Mouse (Mus musculus) MEL (cell line): ENCODE measurements around the gene Prss41. TPM values are rescaled to one million over a fixed set of nuclear protein-coding genes. Genes with fewer than 3 reads are reported as not detected.

Experiments
- DNase-seq: peaks from one replicate; pipeline ENCODE4 v3.0.0; 2011; ENCODE audit warnings: low read depth, low spot score
- H3K27ac ChIP-seq: 2 replicates; pipeline ENCODE4 v1.5.1; 2012; ENCODE audit warnings: low read depth, mild to moderate bottlenecking, control low read depth, low read length, moderate library complexity; ENCODE audit not compliant: control insufficient read depth
- H3K27me3 ChIP-seq, 2 experiments: fragments of 150-350 bp in 1 of 2; sonication (generic) in 1 of 2; 2 replicates each; pipeline ENCODE4 v1.6.1; 2012; ENCODE audit warnings: low read length in 2 of 2, mild to moderate bottlenecking in 2 of 2, improper control_type of control experiment in 1 of 2, moderate library complexity in 1 of 2; ENCODE audit not compliant: insufficient read depth in 2 of 2, control insufficient read depth in 1 of 2
- H3K36me3 ChIP-seq, 2 experiments: 2 replicates each; pipeline ENCODE4 v1.6.1; 2012 to 2014; ENCODE audit warnings: low read length in 2 of 2, improper control_type of control experiment in 1 of 2, inconsistent platforms in 1 of 2, mild to moderate bottlenecking in 1 of 2; ENCODE audit not compliant: insufficient read depth in 2 of 2, control insufficient read depth in 1 of 2
- H3K4me1 ChIP-seq, 2 experiments: fragments of 150-350 bp in 1 of 2; sonication (generic) in 1 of 2; 2 replicates each; pipeline ENCODE4 v1.6.1; 2012; ENCODE audit warnings: low read length in 2 of 2, improper control_type of control experiment in 1 of 2, mild to moderate bottlenecking in 1 of 2; ENCODE audit not compliant: insufficient read depth in 2 of 2, control insufficient read depth in 1 of 2
- H3K4me3 ChIP-seq, 2 experiments: fragments of 150-350 bp in 1 of 2; sonication (generic) in 1 of 2; 2 replicates each; pipeline ENCODE4 v1.5.1; 2012; ENCODE audit warnings: low read depth in 2 of 2, low read length in 2 of 2, mild to moderate bottlenecking in 2 of 2, moderate library complexity in 2 of 2, control low read depth in 1 of 2, improper control_type of control experiment in 1 of 2; ENCODE audit not compliant: control insufficient read depth in 1 of 2, insufficient read depth in 1 of 2
- H3K79me2 ChIP-seq: 2 replicates; pipeline ENCODE4 v1.6.1; 2012; ENCODE audit warnings: mild to moderate bottlenecking, low read length, moderate library complexity; ENCODE audit not compliant: control insufficient read depth, poor library complexity, insufficient read depth
- H3K9ac ChIP-seq: 2 replicates; pipeline ENCODE4 v1.6.1; 2012; ENCODE audit warnings: low read depth, mild to moderate bottlenecking, control low read depth, low read length, moderate library complexity; ENCODE audit not compliant: control insufficient read depth, poor library complexity, severe bottlenecking
- H3K9me3 ChIP-seq: fragments of 150-350 bp; sonication (generic); replicated peaks from 2 replicates; pipeline ENCODE4 v1.6.1; 2012; ENCODE audit warnings: mild to moderate bottlenecking, low read length, improper control_type of control experiment, moderate library complexity; ENCODE audit not compliant: insufficient read depth
- BHLHE40 ChIP-seq: IDR thresholded peaks from 2 replicates; pipeline ENCODE4 v1.6.1; 2012; ENCODE audit warnings: low read depth, mild to moderate bottlenecking, inconsistent platforms, low read length, improper control_type of control experiment, borderline replicate concordance
- CHD1 ChIP-seq: IDR thresholded peaks from 2 replicates; pipeline ENCODE4 v1.6.1; 2012; ENCODE audit warnings: low read depth, mild to moderate bottlenecking, inconsistent platforms, low read length, improper control_type of control experiment
- CHD2 ChIP-seq: IDR thresholded peaks from 2 replicates; pipeline ENCODE4 v1.6.1; 2011; ENCODE audit warnings: low read length, improper control_type of control experiment
- EP300 ChIP-seq, 2 experiments: IDR thresholded peaks; 2 replicates each; pipeline ENCODE4 v1.6.1; 2011; ENCODE audit warnings: improper control_type of control experiment in 2 of 2, low read length in 2 of 2, low read depth in 1 of 2, mild to moderate bottlenecking in 1 of 2
- GABPA ChIP-seq: IDR thresholded peaks from 2 replicates; pipeline ENCODE4 v1.6.1; 2012; ENCODE audit warnings: low read depth, mild to moderate bottlenecking, inconsistent platforms, low read length, improper control_type of control experiment, moderate library complexity
- JUND ChIP-seq: IDR thresholded peaks from 2 replicates; pipeline ENCODE4 v1.6.1; 2011; ENCODE audit warnings: low read depth, mild to moderate bottlenecking, improper control_type of control experiment, low read length
- KAT2A ChIP-seq: conservative IDR thresholded peaks from 2 replicates; pipeline ENCODE4 v1.6.1; 2012; ENCODE audit warnings: low read depth, low read length, improper control_type of control experiment, inconsistent platforms
- MAX ChIP-seq: IDR thresholded peaks from 2 replicates; pipeline ENCODE4 v1.6.1; 2011; ENCODE audit warnings: low read length, improper control_type of control experiment
- MAZ ChIP-seq: IDR thresholded peaks from 2 replicates; pipeline ENCODE4 v1.6.1; 2012; ENCODE audit warnings: low read depth, mild to moderate bottlenecking, inconsistent platforms, low read length, improper control_type of control experiment
- MXI1 ChIP-seq: IDR thresholded peaks from 2 replicates; pipeline ENCODE4 v1.6.1; 2011; ENCODE audit warnings: mild to moderate bottlenecking, low read depth, low read length, improper control_type of control experiment
- MYB ChIP-seq: IDR thresholded peaks from 2 replicates; pipeline ENCODE4 v1.6.1; 2011; ENCODE audit warnings: mild to moderate bottlenecking, low read depth, low read length, improper control_type of control experiment
- NELFE ChIP-seq: IDR thresholded peaks from 2 replicates; pipeline ENCODE4 v1.6.1; 2011; ENCODE audit warnings: low read depth, low read length, improper control_type of control experiment
- SMC3 ChIP-seq: IDR thresholded peaks from 2 replicates; pipeline ENCODE4 v1.6.1; 2011; ENCODE audit warnings: low read depth, low read length, improper control_type of control experiment
- TAL1 ChIP-seq: IDR thresholded peaks from 2 replicates; pipeline ENCODE4 v1.6.1; 2012; ENCODE audit warnings: mild to moderate bottlenecking, inconsistent platforms, low read length, moderate library complexity, mixed read lengths
- TCF12 ChIP-seq: IDR thresholded peaks from 2 replicates; pipeline ENCODE4 v1.6.1; 2014; ENCODE audit warnings: low read depth, mild to moderate bottlenecking, inconsistent platforms, low read length, improper control_type of control experiment, moderate library complexity
- USF1 ChIP-seq: IDR thresholded peaks from 2 replicates; pipeline ENCODE4 v1.6.1; 2014; ENCODE audit warnings: low read depth, mild to moderate bottlenecking, inconsistent platforms, low read length, improper control_type of control experiment, moderate library complexity
- ZC3H11A ChIP-seq: IDR thresholded peaks from 2 replicates; pipeline ENCODE4 v1.6.1; 2012; ENCODE audit warnings: low read depth, mild to moderate bottlenecking, inconsistent platforms, low read length, improper control_type of control experiment
- ZKSCAN1 ChIP-seq: IDR thresholded peaks from 2 replicates; pipeline ENCODE4 v1.6.1; 2012; ENCODE audit warnings: low read depth, mild to moderate bottlenecking, inconsistent platforms, low read length, improper control_type of control experiment, moderate library complexity
- ZNF384 ChIP-seq: IDR thresholded peaks from 2 replicates; pipeline ENCODE4 v1.6.1; 2012; ENCODE audit warnings: low read depth, mild to moderate bottlenecking, inconsistent platforms, low read length, improper control_type of control experiment
- polyA plus RNA-seq, 2 experiments: library from polyadenylated mRNA; stranded (reverse) in 1 of 2; unstranded in 1 of 2; fragments of >175 nt in 1 of 2; fragments of >200 nt in 1 of 2; gene quantifications; 2 replicates each; pipeline versions ENCODE4 v1.2.1 to v1.2.4; 2012; ENCODE audit warnings: low replicate concordance in 2 of 2, low read depth in 1 of 2; ENCODE audit not compliant: insufficient read length in 2 of 2, insufficient read depth in 1 of 2, missing spikeins in 1 of 2
- total RNA-seq: library from RNA; depleted of rRNA; stranded (reverse); fragments of 300-350 nt; gene quantifications from 2 replicates; pipeline ENCODE4 v1.2.3, GENCODE M21; 2012

Prss41 gene
- total and polyA plus RNA-seq, 3 experiments, result 3.4 to 12.8 TPM; not detected in 1

- no peak within 1 kb of the TSS for H3K4me3 ChIP-seq
- H3K36me3 ChIP-seq, result no peaks in the 10 kb centered on the region
- no peaks in the 10 kb centered on the region for H3K79me2 ChIP-seq
- no peak within 1 kb of the TSS for H3K27ac ChIP-seq
- DNase-seq, result no peak
- no peak within 1 kb of the TSS for H3K9ac ChIP-seq
- H3K27me3 ChIP-seq, result peaks cover 0 to 3% of the 10 kb centered on the region in 2 experiments; a peak in 3 of 4 replicates
- no peaks in the 10 kb centered on the region for H3K9me3 ChIP-seq
- no peaks in the 10 kb centered on the region for H3K4me1 ChIP-seq
- TF ChIP-seq MXI1, result no peak
- no peak for TF ChIP-seq GABPA
- no peak for TF ChIP-seq NELFE
- no peak for TF ChIP-seq TCF12
- no peak for TF ChIP-seq KAT2A
- no peak for TF ChIP-seq USF1
- TF ChIP-seq CHD1, result no peak
- TF ChIP-seq ZKSCAN1, result no peak
- TF ChIP-seq TAL1, result no peak
- TF ChIP-seq ZNF384, result no peak
- TF ChIP-seq MAX, result no peak
These were observed 23.8 kb upstream of the Prss41 start, which contains the start of gene Prss21 for GRCm38 (mm10) chr17:23867756-23868155. TSS of gene Prss21 (plus strand) at chr17:23868056.

GRCm38 (mm10) chr17:23862926-23863325, 19.0 kb upstream of the Prss41 start:
- Histone ChIP-seq H3K27ac (no peak overlapping the region), H3K79me2 (no peaks in the 10 kb centered on the region), H3K36me3 (no peaks in the 10 kb centered on the region), H3K9me3 (no peaks in the 10 kb centered on the region), H3K4me1 (no peaks in the 10 kb centered on the region), H3K4me3 (no peak overlapping the region)
- TF ChIP-seq BHLHE40, result no peak
- TF ChIP-seq MYB, result no peak
- TF ChIP-seq GABPA, result no peak
- no peak for TF ChIP-seq JUND
- TF ChIP-seq SMC3, result no peak
- no peak for TF ChIP-seq ZKSCAN1
- TF ChIP-seq MAZ, result no peak
- no peak for TF ChIP-seq EP300 (IDR thresholded peaks at IDR 0.05; ENCODE audit: low read depth in 1 of 2, low read length in 2 of 2)
- TF ChIP-seq ZC3H11A, result no peak
- no peak for TF ChIP-seq MAX
- no peak for TF ChIP-seq CHD2
- TF ChIP-seq, all 39 proteins: peak for 0
- Histone ChIP-seq H3K27me3 (peaks cover 0 to 2% of the 10 kb centered on the region in 2 experiments; a peak in 1 of 4 replicates), H3K9ac (no peak overlapping the region)
- DNase-seq, result no peak
